Mouse (Mus musculus) lung, postnatal 10 days (tissue): ENCODE data around the gene Fbxw8.
A peak's percentile ranks its signal among the peaks of the same experiment; 100 is the strongest.

Experiments used
- DNase-seq: peaks from one replicate; pipeline ENCODE4 v3.0.0; 2021

Gene Fbxw8

DNA sequence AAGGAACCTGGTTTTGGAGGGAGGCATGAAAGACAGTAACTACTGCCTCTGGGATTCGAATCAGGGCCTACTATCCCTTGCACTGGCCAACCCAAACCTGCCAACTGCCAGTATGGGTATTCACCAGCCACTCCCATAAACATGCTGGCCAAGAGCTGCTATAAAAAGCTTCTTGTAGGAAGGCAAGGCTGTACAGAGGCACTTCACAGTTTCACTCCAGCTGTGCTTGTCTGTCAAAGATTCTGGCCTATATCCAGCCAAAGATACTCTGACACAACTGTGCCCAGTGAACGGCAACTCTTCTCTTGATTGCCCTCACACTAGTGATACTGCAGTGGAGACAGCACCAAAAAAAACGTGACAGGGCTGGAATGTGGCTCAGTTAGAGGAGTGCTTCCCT, 5.6 kb downstream of the Fbxw8 start:
- DNase-seq: no peak

DNA sequence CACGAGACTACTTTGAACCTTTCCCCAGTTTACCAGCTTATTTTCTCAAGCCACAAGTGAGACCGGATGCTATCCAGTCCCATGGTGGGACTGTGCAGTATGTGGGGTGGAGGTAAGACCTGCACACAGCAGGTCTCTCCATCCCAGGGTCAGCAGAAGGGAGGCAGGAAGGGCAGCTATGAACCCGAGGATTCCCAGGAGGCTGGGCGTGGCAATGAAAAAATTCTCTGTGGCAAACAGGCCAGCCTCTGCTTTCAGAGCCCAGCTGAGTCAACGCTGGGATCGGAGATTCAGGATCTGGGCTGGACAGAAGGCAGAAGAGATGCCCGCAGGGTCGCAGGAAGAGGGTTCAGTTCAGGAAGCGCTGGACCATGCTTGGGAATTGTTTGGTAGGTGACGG, 8.0 kb downstream of the Fbxw8 start:
- no peak for DNase-seq

DNA sequence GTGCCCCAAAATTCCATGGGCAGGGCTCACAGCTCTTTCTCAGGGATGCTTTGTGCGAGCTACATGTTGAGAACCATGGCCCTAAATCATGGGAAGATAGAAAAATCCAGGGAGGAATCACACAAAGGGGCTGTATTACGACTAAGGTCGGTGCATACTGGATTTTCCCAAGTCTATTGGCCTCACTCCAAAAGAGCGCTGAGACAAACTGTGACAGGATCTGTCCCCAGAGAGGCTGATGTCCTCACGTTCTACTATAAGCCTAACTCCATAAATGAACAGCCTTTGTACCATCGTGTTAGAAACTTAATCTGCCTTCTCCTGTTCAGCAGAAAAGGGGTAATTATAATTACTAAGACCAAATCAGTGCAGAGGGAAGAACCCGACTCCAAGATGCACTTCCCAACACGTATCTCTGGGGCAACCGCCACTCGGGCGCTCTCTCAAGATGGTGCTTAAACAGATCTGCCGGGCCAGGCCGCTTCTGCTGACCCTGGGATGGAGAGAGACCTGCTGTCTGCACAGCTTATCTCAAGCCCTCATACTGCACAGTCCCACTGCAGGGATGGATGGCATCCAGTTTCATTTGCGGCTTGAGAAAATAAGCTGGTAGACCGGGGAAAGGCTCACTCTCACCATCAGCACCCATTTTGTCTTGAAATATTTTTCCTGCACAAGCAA, 9.1 kb downstream of the Fbxw8 start:
- DNase-seq: peak; percentile 39

DNA sequence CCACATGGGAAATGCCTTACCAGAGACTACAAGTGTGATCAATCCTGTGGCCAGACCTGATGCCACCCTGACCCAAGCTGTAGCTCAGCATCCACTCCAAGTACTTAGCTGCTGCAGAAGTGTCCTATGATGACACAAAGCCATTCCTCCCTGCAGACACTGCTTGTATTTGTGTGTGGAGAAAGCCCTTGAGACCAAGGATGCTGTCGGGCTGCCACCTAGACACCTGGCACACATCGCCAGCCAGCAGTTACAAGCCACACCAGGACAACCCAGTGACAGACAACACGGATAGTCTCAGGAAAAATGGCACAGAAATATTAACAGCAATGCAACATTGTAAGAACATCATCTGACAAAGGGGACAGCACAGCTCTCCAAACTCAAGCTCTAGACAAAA, 9.8 kb downstream of the Fbxw8 start:
- no peak for DNase-seq

DNA sequence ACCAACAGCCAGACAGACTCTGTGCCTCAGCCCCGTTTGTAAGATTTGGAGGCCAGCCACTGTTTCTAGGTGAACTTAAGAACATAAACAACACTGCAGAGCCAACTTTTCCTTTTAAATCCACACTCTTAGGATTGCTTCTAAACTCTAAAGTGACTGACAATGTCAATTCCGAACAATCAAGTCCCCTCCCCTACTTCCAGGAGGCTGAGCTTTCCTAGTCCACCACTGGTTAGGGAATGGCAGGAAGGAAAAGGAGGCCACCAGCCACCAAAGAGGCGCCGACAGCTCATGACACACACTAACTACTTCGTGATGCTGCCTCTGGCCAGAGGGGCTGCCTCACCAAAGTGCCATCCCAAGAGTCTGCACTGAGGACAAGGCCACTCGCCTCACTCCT, 10.5 kb downstream of the Fbxw8 start:
- DNase-seq: no peak

DNA sequence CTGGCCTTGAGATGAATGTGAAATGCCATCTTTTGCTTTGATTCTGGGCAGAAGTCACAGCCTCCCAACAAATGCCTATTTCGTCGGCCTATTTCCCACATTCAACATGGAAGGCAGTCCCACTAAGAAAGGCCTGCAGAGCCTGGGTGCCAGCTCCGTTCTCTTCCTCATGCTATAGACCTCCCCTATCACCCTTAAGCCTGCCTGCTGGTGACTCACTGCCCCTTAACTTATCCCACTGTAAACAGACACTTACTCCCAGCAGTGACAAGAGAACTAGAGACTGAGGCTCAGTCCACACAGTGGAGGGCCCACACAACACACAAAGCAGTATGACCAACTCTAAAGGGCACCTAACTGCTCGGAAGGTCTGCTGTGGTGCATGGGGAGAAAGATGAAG, 10.9 kb downstream of the Fbxw8 start:
- DNase-seq: no peak

DNA sequence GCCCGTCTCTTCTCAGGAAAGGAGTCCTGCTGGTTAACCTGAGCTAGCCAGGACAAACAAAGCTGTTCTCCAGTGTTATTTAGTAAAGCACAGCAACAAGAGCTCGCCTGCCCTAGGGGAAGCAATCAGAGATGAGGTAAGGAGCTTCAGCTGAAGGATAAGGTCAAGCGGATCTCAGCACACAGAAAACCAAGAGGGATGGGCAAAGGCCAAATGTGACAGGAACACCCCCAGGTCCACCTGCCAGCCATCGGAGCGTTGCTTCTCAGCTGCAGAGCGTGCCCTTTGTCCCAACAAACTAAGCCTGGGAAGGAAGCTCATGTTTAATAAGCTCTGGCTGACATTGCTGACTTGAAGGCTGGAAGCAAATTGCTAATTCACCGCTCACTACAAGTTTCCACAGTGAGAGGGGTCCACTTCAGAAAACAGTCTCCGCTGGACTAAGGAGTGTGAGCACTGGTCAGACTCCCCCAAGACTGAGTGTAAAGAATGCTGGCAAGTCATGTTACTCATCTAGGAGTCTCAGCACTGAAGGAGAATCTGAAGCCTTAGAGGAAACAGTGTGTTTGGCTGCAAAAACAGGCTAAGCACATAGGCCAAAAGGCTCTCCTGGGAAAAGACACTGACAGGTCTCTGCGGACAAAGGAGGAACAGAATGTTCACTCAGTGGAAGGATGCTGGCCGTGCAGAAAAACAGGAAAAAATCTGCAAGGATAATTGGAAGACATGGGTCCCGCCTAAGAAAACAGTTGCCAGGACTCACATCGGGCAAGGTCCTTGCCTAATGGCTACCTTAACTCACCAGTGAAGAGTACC, 11.8 kb downstream of the Fbxw8 start:
- DNase-seq: no peak

DNA sequence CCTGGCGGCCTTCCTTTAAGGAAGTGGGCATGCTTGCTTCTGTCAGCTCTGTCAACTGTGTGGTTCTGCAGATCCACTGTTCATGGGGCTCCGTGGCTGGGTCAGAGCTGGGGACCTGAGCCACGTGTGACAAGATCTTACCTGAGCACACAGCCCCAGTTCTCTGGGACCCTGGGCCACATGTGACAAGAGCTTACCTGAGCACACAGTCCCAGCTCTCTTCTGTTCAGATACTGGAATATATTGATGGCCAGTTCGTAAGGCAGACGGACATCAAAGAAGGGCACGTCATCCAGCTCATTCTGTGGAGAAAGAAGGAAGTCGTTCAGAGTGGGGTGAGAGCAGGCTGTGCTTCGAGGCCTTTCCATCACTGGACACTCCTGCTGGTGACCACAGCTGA, 12.8 kb downstream of the Fbxw8 start:
- DNase-seq: no peak

DNA sequence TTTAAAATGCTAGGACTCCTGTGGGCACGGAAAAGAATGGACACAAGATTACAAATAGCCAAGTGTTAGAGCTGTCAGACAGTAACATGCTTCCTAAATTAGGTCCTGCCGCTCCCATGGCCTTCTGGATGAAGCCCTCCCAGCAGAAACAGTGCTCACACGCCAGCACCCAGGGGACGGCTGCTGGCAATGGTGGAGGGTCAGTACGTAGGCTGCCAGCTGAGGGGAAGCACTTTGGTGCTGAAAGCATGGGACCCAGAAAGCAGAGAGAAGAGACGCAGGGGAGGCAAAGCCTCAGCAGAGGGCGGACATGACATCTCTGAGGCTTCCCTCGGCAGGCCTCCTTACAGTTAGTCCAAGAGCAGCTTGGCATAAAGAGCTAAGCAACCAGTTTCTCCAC, 15.6 kb downstream of the Fbxw8 start:
- no peak for DNase-seq

DNA sequence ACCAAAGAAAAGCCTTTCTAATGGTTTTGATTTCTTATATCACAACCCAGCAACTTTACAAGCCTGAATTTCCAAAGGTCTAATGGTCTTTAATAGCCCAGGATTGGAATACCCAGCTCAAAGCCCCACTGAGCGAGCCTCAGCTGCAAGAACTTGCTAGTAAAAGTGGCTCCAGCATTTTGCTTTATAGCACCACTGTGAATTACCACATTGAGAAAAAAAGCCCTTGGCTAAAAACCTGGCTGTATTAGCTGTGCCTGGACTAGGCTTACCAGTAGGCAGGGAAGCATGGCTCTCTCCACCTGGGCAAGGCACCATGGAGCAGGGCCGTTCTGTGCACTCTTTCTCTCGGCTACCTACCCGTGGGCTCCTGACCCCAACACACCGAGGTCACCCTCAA, 18.9 kb downstream of the Fbxw8 start:
- DNase-seq: no peak

DNA sequence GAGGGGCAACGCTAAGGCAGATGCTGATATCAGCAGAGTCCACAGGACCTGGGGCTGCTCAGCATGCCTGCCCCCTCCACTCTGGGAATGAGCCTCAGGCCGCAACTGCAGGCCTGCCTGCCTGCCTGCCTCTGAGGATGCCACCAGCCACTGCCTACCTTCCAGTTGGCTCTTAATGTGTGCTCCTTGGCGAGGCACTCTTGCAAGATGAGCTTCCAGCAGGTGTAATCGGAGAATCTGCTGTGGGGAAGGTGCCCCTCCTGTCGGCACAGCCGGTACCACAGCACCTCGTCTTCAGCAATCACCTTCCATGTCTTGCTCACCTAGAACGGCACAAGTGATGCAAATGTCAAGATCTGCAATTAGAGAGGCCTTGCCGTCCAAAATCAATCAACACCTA, 26.6 kb downstream of the Fbxw8 start:
- DNase-seq: no peak

DNA sequence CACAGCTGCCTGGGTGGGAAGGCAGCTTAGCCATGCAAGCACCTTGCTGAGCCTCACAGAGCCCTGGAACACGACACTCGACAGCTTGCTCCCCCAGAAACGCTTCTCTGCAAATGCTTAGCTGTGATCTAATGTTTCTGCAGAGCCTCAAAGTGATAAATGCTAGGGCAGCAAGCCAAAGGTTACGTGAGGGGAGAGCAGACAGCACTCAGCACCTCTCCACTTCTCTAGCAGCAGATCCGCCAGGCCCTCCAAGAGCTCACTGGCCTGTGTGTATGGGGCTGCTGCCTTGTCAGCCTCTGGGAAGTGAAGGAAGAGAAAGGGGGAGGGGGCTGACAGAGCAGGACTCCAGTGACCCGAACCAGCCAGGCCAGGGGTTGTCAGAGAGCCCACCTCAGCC, 27.1 kb downstream of the Fbxw8 start:
- DNase-seq: no peak

DNA sequence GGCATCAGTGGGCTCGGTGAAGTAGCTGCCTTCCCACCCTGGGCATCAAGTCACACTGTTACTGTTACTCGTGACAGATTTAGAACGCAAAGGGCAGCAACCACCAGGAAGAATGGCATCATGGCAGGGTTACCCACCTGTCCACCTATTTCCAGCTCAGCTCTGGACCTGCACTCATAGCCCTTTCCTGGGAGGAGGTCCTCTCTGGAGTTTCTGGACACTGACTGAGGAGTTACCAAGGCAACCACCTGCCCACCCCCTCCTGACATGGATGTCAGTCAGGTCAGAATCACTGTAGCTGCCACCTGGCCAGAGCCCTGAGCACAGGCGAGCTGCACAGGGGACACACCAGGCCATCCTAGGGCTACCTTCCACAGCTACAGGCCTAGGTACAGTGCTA, 28.6 kb downstream of the Fbxw8 start:
- DNase-seq: no peak

DNA sequence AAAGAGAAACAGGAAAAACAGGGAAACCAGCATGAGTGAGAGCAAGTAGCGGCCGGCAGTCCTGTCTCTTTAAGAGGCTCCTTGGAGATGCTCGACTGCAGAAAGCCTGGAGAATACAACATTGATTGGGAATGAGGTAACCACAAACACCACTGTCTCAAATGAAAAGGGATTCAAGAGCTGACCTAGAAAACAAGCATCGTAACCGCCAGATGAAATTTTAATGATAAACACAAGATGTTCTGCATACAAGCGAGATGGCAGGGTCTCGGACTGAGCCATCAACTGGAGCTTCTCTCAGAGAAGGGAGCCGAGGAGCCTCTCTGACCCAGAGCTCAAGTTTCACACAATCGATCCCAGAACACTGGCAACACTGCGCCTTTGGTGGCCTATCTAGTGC, 32.2 kb downstream of the Fbxw8 start:
- DNase-seq: peak; percentile 33

DNA sequence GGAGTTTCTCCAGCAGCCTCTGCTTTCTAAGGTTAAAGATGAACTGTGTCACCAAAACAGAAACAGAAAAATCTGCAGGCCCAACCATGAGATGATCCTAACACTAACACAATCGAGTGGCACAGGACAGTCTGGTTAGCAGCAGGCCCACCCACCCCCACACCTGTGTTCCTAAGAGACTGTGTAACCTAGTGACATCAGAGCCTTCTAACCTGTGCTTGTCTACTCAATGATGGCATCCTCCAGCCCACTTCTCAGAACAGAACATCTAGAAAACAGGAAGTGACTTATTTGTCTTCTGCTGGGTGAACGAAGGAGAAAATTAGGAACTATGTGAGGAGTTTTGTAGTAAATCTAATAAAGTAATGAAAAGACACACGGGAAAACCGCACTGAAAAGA, 33.3 kb downstream of the Fbxw8 start:
- DNase-seq: no peak

DNA sequence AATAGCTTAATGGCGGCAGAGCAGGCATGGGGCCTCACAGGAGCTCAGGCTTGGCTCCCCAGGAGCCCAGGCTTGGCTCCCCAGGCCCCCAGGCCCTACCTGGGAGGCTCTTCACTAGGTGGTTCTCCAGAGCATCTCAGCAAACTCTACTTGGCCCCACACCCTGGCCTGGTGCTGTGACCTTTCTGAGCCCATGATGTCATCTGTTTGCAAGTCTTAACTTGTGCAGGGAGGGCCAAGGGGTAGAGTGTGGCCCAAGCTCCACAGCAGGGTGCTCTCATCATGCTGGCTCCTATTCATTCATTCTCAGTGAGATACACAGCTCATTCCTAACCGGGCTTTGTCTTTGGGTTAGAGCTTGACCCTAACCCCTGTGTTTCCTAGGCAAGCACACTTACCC, 34.6 kb downstream of the Fbxw8 start:
- DNase-seq: no peak

DNA sequence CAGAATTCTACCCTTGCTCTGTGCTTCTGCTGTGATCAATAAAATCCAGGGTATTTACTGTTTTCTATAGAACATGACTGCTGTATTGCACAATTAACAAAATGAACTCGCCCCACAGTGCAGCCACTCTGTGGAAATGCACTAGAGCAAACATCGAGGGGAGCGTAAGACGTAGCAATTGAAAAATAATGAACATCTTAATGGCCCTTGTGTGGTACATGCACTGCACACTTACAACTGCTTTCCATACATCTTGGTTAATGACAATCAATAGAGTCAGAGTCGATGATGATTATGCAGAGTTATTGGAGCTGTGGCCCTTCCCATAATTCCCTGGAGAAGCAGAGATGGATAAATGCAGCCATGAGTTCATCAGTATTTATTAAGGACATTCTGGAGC, 36.3 kb downstream of the Fbxw8 start:
- no peak for DNase-seq

DNA sequence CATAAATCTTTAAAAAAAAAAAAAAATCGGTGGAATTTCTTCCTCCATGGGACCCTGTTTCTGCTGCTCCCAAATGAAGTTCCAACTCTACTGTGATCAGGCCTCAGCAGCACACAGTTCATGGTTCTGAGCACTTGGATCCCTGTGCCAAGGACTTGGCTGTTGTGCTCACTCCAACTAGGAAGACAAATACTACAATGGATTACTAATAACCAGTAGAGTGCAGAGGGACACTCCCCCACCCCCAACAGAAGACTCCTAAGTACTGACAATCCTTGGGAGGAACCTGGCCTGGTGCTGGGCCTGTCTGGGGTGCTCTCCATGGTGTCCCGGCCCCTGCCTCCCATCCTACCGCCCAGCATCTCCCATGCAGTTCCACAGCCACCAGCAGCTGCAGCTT, 36.9 kb downstream of the Fbxw8 start:
- no peak for DNase-seq

DNA sequence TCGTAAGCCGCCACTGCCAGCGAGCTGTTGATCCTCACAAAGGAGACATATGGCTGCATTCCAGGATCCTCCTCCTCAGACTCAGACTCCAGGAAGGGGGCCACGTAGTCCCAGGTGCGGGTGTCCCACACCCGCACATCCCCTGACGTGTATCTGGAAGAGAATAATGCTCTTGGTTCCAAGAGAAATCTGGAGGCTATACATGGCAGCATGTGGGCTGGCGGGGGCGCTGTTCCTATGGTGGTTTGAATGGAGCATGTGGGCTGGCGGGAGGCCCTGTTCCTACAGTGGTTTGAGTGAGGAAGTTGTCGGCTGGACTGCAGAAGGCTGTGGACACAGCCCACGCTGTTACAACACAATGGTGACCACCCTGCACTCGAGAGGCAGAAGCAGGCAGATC, 41.6 kb downstream of the Fbxw8 start:
- DNase-seq: no peak

DNA sequence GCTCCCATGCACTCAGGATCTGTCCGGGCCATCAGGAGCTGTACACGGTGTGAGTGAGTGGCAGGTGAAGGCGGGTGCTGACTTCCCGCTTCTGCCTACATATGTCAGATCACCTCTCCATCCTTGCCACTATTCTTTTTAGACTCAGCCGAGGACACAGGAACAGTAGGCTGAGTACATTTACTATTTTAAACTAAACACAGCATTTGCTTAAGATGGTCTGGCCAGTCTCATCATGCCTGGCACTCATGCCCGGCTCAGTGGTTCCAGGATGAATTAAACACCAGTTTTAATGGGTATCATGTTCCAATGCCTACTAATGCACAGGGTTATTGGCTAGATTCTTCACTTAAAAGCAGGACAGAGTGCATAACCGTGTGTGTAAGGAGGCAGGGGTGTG, 42.2 kb downstream of the Fbxw8 start:
- no peak for DNase-seq

DNA sequence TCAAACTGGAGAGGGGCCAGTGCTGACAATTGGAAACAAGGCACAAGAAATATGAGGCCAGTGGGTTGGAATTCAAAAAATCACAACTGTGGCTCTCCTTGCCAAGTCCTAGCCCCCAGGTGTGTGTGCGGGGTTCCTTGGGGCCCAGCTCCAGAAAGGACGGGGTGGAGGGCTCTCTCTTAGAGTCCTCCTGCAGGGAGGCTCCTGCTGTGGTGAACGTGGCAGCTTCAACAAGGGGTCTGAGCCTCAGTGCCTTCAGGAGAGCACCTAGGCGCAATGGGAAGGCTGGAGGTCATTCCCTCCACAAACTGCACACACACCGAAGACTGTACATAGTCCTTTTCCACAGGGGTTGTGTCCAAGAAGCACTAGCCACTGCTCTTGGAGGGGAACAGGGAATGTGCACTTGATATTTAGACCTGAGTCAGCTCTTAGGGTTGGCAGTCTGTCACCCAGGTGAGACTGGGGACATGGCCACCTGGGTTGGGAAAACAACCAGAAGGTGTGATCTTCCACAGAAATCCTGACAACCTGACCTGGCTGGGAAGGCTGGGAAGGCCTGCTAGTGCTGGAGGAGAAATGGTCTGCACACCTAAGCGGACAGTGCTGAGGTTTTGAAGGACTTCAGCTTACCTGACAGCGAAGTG, 46.3 kb downstream of the Fbxw8 start:
- no peak for DNase-seq

DNA sequence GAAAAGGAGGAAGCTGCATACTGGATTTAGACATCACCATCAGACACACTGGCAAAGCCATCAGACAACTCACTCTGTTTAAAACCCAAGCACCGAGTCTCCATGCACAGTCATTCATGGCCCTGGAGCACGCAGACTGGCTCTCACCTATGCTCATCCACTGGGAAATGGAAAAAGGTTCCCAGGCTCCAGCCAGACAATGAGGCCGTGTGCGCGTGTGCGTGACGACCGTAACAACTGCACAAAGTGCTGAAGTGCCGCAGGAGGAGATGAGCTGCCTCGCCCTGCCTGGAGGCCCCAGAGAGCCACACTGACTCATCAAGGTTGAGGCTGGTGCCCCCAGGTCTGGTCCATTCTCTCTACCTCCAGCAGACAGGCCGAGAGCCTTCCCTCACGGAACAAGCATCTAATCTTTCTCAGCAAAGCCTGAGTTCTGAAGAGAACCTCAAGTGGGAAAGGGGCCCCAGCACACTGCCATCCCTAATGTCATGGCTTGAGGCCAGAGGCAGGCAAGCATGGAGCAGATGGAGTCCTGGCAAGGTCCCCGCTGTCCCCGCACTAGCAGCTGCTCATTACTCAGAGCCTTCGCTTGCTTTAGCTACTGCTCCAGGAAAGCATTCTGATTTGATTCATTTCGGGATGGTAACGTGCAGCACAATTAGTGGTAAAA, 47.0 kb downstream of the Fbxw8 start:
- DNase-seq: peak; percentile 52

DNA sequence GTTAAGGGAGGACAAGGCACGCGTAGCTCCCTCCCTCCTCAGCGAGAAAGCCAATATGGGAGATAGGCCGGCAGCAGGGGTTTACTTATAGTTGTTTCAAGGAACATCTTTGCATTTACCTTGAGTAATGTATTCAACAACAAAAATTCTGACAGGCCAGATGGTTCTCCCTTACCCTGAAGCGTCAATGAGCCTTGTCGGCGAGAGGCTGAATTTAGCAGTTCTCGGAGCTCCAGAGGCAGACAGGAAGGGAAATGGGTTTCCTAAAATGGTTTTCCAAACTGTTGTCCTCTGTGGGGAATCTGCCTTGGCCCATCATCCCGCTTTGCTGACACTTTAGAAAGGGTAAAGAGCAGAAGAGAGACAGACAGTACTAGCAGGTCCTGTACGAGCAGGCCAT, 48.6 kb downstream of the Fbxw8 start:
- DNase-seq: no peak

DNA sequence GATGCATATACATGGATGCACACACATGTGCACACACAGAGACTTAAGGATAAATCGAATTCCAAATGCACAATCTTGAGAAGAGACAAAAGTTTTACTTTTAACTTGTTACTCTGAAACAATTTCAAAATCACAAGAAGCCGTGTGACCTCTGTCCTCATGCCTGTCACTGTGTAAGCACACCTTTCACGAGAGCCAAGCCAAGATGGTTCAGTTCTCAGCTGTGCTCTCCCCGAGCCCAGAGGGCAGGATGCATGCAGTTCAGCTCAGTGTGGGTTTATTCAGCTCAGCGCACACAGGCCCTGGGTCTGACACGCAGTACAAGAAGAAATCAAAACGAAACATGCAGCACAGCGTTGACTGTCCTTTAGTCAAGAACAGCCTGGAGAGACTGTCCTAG, 49.7 kb downstream of the Fbxw8 start:
- no peak for DNase-seq
